Mouse (Mus musculus) frontal cortex, adult 2 months (tissue): Measurements from ENCODE around the gene Atp2b2. TPM values are rescaled to one million over a fixed set of nuclear protein-coding genes. Genes with fewer than 3 reads are reported as not detected.
A peak's percentile ranks its signal among the peaks of the same experiment; 100 is the strongest.
"Not testable (repeated sequence)": the region's sequence is repeated elsewhere in the genome, so short reads cannot be mapped to it uniquely, and the experiment has no call there.

Source experiments
- DNase-seq, 2 experiments: peaks; one replicate each; pipeline ENCODE4 v3.0.0; 2022; ENCODE audit warnings: low spot score in 1 of 2; ENCODE audit errors: extremely low spot score in 1 of 2
- polyA plus RNA-seq: library from polyadenylated mRNA; depleted of rRNA; stranded (reverse); fragments of >200 nt; gene quantifications from 2 replicates; pipeline ENCODE4 v1.2.3, GENCODE M21; 2012; rRNA removed

Gene Atp2b2
- polyA plus RNA-seq, 1 experiment: 169 TPM

- DNase-seq: no peak
Measured at GRCm38 (mm10) chr6:113737318-113738046, 304.9 kb downstream of the Atp2b2 start.

GRCm38 (mm10) chr6:113731296-113731695 lies 311.1 kb downstream of the Atp2b2 start:
- no peak for DNase-seq

DNA sequence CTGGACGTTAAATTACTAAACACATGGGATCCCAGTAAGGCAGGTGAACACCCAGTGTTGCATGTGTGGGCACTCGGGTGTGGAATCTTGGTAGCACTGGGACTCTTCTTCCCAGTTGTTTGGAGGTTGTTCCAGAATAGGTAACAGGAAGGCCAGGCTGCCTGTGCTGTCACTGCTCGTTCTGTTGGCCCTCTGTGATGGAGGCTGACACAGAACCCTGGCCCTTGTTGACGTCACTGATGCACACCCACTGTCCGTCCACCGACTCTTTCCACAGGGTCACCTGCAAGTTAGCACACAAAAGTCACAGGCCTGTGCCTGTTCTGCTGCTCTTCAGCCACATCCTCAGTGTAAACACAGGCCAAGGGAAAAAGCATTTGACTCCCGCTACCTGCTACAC lies 314.2 kb downstream of the Atp2b2 start:
- no peak for DNase-seq

DNA sequence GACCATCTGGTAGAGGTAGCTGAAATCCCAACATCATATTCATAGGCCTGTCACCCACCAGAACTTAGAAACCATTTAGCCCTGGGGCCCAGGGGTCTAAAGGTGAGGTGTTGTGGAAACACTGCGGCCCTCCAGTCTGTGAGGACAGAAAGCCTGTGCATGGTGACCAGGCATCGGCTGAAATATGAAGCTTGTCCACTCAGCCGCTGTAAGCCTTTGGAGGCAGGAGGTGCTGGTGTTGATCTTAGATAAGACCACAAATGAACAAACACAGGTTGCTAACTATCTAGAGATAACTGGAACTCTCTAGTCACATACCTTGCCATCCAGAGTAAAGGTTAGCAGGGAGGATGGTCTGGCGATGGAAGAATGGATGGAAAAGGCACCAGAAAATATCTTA lies 321.4 kb downstream of the Atp2b2 start:
- no peak for DNase-seq

DNA sequence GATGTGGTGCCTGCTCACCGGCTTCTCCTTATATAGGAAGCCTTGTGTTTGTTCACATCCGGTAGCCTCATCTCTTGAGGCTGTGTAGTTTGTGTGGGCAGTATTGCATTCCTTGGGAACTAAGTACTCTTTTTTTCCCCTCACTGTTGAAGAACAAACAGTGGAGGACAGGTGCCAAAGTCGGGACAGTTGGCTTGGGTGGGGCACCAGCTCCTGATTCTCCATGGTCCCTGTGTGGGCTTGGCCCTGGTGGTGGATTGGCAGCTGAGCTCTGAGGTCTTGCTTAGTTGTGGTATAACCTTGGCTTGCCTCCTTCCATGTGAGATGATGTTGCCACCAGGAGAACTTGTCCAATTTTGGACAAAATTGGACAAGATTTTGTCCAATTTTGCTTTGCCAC lies 322.5 kb downstream of the Atp2b2 start, which contains the start of gene Ghrl:
Ghrl (minus strand) TSS at position 3 of the 400 bp plus-strand sequence.
- no peak for DNase-seq

GRCm38 (mm10) chr6:113717541-113717940 lies 324.9 kb downstream of the Atp2b2 start:
- DNase-seq: no peak

DNA sequence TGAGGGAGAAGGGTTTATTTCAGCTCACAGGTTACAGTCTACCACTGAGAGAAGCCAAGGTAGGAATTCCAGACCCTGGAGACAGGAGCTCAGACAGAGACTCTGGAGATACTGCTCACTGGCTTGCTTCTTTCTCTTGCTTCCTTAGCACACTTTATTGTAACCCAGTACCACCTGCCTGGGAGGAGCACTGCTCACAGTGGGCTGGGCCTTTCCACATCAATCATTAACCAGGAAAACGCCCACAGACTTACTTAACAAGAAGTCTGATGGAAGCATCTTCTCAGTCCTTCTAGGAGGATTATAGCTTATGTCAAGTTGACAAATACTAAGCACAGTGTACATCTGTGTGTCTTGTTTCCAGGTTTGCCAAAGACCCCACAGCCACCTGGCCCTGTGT lies 327.6 kb downstream of the Atp2b2 start:
- DNase-seq: no peak

- no peak for DNase-seq
Measured at GRCm38 (mm10) chr6:113714276-113714675, 328.1 kb downstream of the Atp2b2 start.

DNA sequence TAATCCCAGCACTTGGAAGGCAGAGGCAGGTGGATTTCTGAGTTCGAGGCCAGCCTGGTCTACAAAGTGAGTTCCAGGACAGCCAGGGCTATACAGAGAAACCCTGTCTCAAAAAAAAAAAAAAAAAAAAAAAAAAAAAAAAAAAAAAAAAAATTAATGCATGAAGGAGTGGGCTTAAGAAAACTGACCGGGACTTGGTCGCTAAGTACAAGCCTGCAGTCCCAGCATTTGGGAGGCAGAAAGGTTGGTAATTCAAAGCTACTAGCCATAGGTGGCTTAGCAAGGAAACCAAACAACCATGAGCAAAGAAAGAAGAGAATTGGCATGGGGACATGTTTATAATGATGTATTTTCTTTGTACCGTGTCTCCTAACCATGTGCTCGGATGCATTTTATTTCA lies 329.0 kb downstream of the Atp2b2 start:
- not testable (repeated sequence) for DNase-seq

GRCm38 (mm10) chr6:113712718-113713117 lies 329.7 kb downstream of the Atp2b2 start:
- no peak for DNase-seq

- no peak for DNase-seq
Measured at GRCm38 (mm10) chr6:113697222-113698205, 344.9 kb downstream of the Atp2b2 start.

DNA sequence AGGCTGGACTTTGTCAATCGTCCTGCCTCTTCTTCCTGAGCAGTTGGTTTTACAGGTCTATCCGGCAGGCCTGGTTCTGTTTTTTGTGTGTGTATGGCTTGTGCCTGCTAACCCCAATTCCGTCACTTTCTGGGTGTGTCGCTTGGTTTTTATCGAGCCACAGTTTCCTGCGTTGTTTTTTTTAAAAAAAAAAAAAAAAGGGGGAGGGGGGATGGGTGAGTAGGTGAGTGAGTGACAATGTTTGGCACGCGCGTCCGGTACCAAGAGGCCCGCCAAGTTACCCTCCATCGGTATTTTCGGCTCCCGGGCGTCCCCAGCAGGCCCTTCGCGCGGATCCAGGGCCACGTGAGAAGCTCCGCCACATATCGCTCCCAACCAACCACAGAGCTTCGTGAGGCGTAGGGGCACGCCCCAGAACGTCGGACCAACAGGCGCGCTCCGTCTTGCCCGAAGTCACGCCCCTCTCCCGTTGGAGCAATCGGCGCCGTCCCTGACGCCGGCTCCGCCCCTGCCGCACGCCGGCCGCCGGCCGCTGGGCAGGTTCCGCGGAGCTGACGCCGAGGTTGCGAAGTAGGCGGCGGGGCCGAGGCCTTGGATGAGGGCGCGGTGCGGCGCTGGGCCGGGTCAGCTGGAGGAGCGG lies 345.7 kb downstream of the Atp2b2 start, which contains the start of gene Tatdn2:
Tatdn2 (plus strand) TSS at position 469 of the 640 bp plus-strand sequence.
- DNase-seq: peak; percentile 95 to 97

GRCm38 (mm10) chr6:113695766-113696355 lies 346.6 kb downstream of the Atp2b2 start:
- DNase-seq: no peak

DNA sequence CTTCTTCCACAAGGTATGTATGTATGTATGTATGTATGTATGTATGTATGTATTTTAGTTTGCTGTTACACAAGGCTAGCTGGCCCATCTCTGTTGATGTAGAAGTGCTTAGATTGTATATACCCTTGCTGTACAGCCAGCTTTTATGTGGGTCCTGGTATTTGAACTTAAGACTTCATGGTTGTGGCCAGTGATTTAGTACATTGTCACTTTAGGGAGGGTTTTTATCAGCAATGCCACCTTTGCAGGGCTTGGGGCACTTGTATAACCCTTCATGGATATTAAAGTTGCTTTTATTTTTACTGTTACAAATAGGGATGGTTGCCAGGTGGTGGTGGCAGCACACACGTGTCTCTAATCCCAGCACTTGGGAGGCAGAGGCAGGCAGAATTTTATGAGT lies 347.2 kb downstream of the Atp2b2 start:
- no peak for DNase-seq

Other genes starting within 250 kb of the Atp2b2 start
- gene Slc6a11, start 88.6 kb upstream of the Atp2b2 start, polyA plus RNA-seq: 276 and 320 TPM in 2 replicates
- gene Slc6a1, start 240.0 kb upstream of the Atp2b2 start, polyA plus RNA-seq: 446 and 459 TPM in 2 replicates